Mouse (Mus musculus): ENCODE measurements around the gene Ndufs3. TPM values are rescaled to one million over a fixed set of nuclear protein-coding genes. Genes with fewer than 3 reads are reported as not detected.
A peak's percentile ranks its signal among the peaks of the same experiment; 100 is the strongest.

The Ndufs3 gene
- 194 and 204 TPM in 2 replicates for polyA plus RNA-seq (2015; fragmentation: Nextera tagmentation; extraction: Ambion mirVana)

DNA sequence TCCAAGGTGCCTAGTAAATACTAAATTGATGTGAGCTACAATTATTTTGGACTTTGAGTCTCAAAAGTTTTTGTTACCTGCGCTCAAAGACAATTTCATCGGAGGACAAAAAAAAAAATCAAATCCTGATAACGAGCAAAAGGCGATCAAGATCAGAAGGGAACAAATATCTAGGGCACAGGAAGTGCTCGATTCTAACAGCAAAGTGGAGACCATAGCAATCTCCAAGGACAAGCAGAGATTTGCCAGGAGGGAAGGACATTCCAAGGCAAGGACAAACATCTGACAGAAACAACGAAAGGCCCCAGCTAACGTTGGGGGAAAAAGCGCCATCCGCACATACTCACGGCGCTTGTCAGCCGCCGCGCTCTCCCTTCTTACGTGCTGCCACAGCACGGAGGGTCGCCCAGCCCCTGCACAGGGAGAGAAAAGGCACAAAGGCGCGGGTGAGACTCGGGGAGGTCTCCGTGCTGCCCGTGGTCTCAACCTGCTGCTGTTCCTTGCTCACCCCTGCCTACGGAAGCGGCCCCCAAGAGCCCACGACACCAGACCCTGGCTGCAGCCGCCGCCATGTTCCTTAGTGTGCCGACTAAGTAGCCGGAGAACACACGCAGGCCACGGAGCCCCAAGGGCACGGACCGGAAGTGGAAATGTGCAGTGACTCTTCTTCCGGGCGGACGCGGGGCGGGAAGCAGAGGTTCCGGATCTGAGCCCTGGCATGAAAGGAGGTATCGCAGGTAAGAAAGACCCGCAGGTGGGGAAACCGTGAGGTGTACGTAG lies at the start of gene Ndufs3, which contains the start of gene Kbtbd4:
Gene Ndufs3, minus strand, starts transcription at position 752 of the 780 bp plus-strand sequence.
Gene Kbtbd4, plus strand, starts transcription at position 665 of the 780 bp plus-strand sequence.
- ATAC-seq (ENCODE audit: insufficient number of reproducible peaks, low FRiP score, low TSS enrichment, low read depth), result peak; percentile 86
- Histone ChIP-seq H3K4me2 (replicated peaks) (peak within 1 kb of the TSS; percentile 60), H3K36me3 (peaks cover 39% of the 10 kb centered on the region), H3K27me3 (no peaks in the 10 kb centered on the region), H3K9me3 (replicated peaks) (no peaks in the 10 kb centered on the region), H3K4me1 (peaks cover 27% of the 10 kb centered on the region), H3K9ac (peak within 1 kb of the TSS; percentile 84), H3K27ac (replicated peaks) (peak within 1 kb of the TSS; percentile 95), H3K4me3 (replicated peaks) (peak within 1 kb of the TSS; percentile 96)
- WGBS, result under 1% methylated on average over 43 of the region's 43 CpGs

DNA sequence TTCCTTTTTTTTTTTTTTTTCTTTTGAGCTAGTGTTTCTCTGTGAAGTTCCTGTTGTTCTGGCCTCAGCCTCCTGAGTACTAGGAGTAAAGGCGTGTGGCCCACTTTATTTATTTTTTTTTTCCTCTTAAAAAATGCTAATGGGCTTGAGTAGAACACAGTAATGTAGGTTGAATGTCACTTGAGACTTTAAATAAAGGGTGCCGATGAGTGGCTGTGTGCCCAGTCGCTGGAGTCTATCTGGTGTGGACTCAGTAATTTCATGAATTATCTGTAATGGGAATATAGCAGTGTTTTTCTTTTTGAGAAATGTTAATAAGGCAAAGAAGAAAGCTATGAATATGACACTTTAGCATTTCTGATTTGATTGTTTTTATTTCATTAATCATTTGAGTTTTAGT lies 48.8 kb upstream of the Ndufs3 start:
- Histone ChIP-seq H3K4me2 (replicated peaks) (no peak overlapping the region), H3K9me3 (replicated peaks) (no peaks in the 10 kb centered on the region), H3K4me3 (replicated peaks) (no peak overlapping the region), H3K27ac (replicated peaks) (no peak overlapping the region), H3K4me1 (no peaks in the 10 kb centered on the region; the same call in 1 of the 2 replicates), H3K9ac (no peak overlapping the region), H3K27me3 (no peaks in the 10 kb centered on the region), H3K36me3 (no peaks in the 10 kb centered on the region; the same call in 1 of the 2 replicates)
- 79% methylated on average over 3 of the region's 3 CpGs for WGBS
- ATAC-seq (ENCODE audit: insufficient number of reproducible peaks, low FRiP score, low TSS enrichment, low read depth), result no peak

DNA sequence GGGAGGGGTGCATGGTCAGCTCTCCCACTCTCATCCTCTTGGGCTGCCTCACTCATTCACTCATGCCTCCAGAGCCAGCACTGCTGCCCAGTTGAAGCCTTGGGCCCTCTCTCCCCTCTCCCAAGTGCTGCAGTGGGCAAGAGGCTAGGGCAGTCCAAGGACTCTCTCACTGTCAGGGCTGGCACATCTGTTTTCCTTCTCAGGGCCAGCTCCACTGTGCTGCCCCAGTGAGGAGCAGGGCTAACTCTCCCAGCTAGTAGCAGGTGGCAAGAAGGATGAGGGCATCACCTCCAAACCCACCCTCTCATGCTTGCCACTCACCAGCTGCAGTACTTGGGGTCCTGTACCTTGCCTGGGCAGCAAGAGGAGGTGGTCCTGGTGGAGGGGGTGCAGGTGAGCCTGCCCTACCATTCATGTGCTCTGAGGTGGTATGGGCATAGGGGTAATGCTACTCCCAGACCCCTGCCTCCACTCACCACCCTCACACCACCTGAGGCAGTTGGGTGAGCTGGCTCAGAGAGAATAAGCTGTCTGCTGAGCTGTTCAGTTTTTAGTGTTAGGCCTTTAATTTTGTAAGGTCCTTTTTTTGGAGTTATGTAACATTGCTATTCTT lies 46.1 kb upstream of the Ndufs3 start:
- H3K4me3 ChIP-seq (replicated peaks), result no peak overlapping the region
- no peaks in the 10 kb centered on the region; the same call in 1 of the 2 replicates for H3K4me1 ChIP-seq
- ATAC-seq (ENCODE audit: insufficient number of reproducible peaks, low FRiP score, low TSS enrichment, low read depth), result no peak
- H3K36me3 ChIP-seq, result no peaks in the 10 kb centered on the region
- no peaks in the 10 kb centered on the region for H3K27me3 ChIP-seq
- no peak overlapping the region for H3K27ac ChIP-seq (replicated peaks)
- H3K4me2 ChIP-seq (replicated peaks), result no peak overlapping the region
- H3K9me3 ChIP-seq (replicated peaks), result no peaks in the 10 kb centered on the region
- no peak overlapping the region for H3K9ac ChIP-seq

DNA sequence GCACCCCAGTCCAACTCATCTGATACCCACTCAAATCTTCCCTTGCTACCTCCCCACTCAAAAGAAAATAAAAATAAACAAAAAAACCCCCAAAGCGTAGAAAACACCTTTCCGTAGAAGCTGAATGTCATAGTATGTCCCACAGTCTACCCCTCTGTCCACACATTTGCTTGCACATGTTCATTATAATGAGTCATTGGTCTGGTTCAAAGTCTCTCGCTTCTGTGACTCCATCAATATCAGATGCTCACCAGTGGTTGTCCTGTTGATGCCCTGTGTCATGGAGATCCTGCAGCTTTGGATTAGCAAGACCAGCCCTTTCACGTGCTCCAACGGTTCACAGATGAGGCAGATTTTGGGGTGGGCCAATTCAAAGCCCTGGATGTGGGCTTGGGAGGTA lies 45.5 kb upstream of the Ndufs3 start:
- WGBS, result 85% methylated on average over 5 of the region's 5 CpGs
- no peak overlapping the region for H3K4me3 ChIP-seq (replicated peaks)
- H3K9ac ChIP-seq, result no peak overlapping the region
- H3K4me1 ChIP-seq, result no peaks in the 10 kb centered on the region; the same call in 1 of the 2 replicates
- H3K27ac ChIP-seq (replicated peaks), result no peak overlapping the region
- H3K27me3 ChIP-seq, result no peaks in the 10 kb centered on the region
- H3K4me2 ChIP-seq (replicated peaks), result no peak overlapping the region
- ATAC-seq (ENCODE audit: insufficient number of reproducible peaks, low FRiP score, low TSS enrichment, low read depth), result no peak
- H3K9me3 ChIP-seq (replicated peaks), result no peaks in the 10 kb centered on the region
- H3K36me3 ChIP-seq, result no peaks in the 10 kb centered on the region

DNA sequence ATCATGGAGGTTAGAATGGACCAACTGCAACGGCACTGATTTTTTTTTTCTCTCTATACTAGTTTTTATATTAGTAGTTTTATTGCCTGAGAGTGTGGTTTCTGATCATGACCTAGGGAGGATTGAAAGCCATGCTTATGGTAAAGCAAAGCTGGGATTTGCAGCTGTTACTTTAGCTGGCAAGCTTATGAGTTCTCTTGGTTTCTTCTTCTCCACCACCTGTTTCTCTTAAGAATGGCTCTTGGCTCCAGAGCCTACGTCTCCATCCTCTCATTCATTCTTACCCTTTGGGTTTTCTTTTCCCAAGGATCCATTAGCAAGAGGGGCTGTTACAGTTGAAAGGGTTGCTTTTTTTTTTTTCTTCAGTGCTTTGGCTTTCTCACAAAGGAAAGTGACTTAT lies 37.1 kb upstream of the Ndufs3 start:
- no peak for ATAC-seq (ENCODE audit: insufficient number of reproducible peaks, low FRiP score, low TSS enrichment, low read depth)
- H3K4me2 ChIP-seq (replicated peaks), result peak overlapping the region; percentile 54
- H3K9me3 ChIP-seq (replicated peaks), result no peaks in the 10 kb centered on the region
- H3K4me1 ChIP-seq, result peaks cover 28% of the 10 kb centered on the region
- no peak overlapping the region for H3K9ac ChIP-seq
- no peaks in the 10 kb centered on the region for H3K27me3 ChIP-seq
- peak overlapping the region; percentile 96; the same call in 1 of the 2 replicates for H3K27ac ChIP-seq (replicated peaks)
- no peaks in the 10 kb centered on the region for H3K36me3 ChIP-seq
- H3K4me3 ChIP-seq (replicated peaks), result peak overlapping the region; percentile 98
- WGBS, result 52% methylated on average over 2 of the region's 2 CpGs

DNA sequence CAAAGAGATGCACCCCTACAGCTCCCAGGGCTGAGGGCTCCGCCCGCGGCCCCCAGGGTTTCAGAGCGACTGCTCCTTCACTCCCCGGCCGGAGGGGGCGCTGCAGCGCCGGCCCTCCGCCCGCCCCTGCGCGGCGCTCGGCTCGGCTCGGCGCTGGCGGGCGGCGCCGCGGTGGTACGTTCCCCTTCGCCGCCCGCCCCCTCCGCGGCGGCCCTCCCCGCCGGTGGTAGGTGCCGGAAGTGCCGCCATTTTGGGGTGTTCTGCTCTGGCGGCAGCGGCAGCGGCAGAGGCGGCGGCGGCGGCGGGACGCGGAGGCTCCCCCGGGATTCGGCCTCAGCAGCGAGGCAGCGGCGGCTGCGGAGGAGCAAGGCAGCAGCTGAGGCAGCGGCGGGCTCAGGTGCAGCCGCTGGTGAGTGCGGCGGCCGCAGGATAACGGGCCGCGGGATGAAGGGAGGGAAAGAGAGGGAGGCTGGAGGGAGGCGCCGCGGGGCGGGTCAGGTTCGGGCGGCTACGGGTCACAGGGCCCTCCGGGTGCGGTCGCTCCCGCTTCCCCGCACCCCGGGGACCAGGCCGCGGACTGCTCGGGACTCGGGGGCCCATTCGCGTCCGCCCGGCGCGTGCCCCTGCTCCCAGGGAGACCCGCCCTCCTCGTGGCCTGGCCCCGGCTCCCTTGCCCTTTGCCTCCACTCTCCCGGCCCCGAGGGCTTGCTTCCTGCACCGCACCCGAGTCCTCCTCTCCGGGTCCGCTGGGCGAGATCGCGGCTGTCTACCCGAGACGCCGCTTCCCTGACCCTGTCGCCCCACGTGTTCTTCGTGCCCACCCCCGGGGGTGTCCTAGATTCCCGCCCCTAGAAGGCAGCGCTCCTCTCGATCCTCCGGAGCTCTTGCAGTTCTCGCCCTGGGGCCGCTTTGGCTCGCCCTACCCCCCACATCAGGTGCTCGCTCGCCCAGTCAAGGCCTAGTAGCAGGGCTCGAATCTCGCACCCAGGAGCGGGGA lies 35.9 kb upstream of the Ndufs3 start, which contains the start of gene Celf1:
Gene Celf1, plus strand, starts transcription at position 150 of the 997 bp plus-strand sequence.
- Histone ChIP-seq H3K4me2 (replicated peaks) (peak within 1 kb of the TSS; percentile 54), H3K4me3 (replicated peaks) (peak within 1 kb of the TSS; percentile 98), H3K27ac (replicated peaks) (peak within 1 kb of the TSS; percentile 96), H3K9ac (peak within 1 kb of the TSS; percentile 94), H3K9me3 (replicated peaks) (no peaks in the 10 kb centered on the region), H3K36me3 (no peaks in the 10 kb centered on the region), H3K27me3 (no peaks in the 10 kb centered on the region), H3K4me1 (peaks cover 28% of the 10 kb centered on the region)
- peak; percentile 93 for ATAC-seq (ENCODE audit: insufficient number of reproducible peaks, low FRiP score, low TSS enrichment, low read depth)
- WGBS, result under 1% methylated on average over 110 of the region's 113 CpGs

DNA sequence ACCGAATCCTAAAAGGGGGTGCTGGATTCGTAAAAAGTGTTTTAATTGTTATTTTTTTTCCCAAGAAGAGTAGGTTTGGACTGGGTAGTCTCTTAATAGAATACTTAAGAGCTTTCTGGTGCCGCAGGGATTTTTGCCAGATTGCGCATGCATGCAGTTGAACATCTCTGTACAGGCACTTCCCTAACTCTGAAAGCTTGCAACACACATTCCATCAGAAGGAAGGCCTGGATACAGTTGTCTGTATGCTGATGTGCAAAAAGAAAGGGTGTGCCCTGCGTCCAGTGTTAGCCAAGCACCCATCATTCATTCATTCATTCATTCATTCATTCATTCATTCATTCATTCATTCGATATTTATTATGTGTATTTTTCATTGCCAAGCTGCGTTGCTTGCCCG lies 35.1 kb upstream of the Ndufs3 start:
- Histone ChIP-seq H3K36me3 (no peaks in the 10 kb centered on the region), H3K4me3 (replicated peaks) (peak overlapping the region; percentile 98), H3K27me3 (no peaks in the 10 kb centered on the region), H3K9me3 (replicated peaks) (no peaks in the 10 kb centered on the region), H3K27ac (replicated peaks) (peak overlapping the region; percentile 96), H3K9ac (peak overlapping the region; percentile 94), H3K4me1 (peaks cover 28% of the 10 kb centered on the region), H3K4me2 (replicated peaks) (peak overlapping the region; percentile 54)
- no peak for ATAC-seq (ENCODE audit: insufficient number of reproducible peaks, low FRiP score, low TSS enrichment, low read depth)
- 34% methylated on average over 8 of the region's 8 CpGs for WGBS

DNA sequence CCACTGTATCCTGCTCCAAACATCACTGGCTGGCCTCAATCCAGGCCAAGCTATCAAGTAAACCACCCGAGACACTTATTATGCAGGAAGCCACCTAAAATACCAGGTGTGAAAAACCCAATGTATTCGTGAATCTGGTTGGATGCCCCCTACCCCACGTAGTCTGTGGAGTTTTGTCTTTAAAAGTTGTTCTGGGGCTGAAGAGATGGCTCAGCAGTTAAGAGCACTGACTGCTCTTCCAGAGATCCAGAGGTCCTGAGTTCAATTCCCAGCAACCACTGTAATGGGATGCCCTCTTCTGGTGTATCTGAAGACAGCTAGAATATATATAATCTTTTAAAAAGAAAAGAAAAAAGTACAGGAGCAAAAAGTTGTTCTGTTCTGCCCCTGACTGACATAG lies 33.7 kb upstream of the Ndufs3 start:
- H3K27me3 ChIP-seq, result no peaks in the 10 kb centered on the region
- WGBS, result 71% methylated on average over 3 of the region's 3 CpGs

DNA sequence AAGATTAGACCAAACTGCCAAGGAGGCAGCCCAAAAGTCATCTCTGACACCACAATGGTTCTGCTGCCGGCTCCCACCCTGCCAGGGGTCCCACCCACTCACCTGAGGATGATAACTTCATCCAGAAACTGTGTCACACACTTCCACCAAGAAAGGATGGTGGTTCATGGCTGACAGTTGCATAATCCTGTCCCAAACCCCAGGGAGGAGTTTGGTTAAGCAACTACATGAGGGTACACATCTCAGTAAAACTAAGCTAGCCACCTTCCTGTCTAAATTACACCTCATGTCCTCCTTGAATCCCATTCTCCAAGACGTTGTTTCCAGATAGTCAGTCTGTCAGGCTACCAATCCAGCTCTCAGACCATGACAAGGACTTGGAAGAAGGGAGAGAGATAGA lies 27.6 kb upstream of the Ndufs3 start:
- H3K9me3 ChIP-seq (replicated peaks), result no peaks in the 10 kb centered on the region
- H3K4me3 ChIP-seq (replicated peaks), result no peak overlapping the region
- H3K27ac ChIP-seq (replicated peaks), result no peak overlapping the region
- H3K4me2 ChIP-seq (replicated peaks), result no peak overlapping the region
- 64% methylated on average over 2 of the region's 2 CpGs for WGBS
- no peak overlapping the region for H3K9ac ChIP-seq
- no peak for ATAC-seq (ENCODE audit: insufficient number of reproducible peaks, low FRiP score, low TSS enrichment, low read depth)
- no peaks in the 10 kb centered on the region for H3K4me1 ChIP-seq
- no peaks in the 10 kb centered on the region for H3K27me3 ChIP-seq
- no peaks in the 10 kb centered on the region for H3K36me3 ChIP-seq

More for the DNA sequence above, 33.7 kb upstream of the Ndufs3 start:
- peaks cover 28% of the 10 kb centered on the region for H3K4me1 ChIP-seq
- H3K27ac ChIP-seq (replicated peaks), result no peak overlapping the region
- no peaks in the 10 kb centered on the region for H3K36me3 ChIP-seq
- no peaks in the 10 kb centered on the region for H3K9me3 ChIP-seq (replicated peaks)
- H3K4me2 ChIP-seq (replicated peaks), result no peak overlapping the region
- H3K9ac ChIP-seq, result no peak overlapping the region
- no peak overlapping the region for H3K4me3 ChIP-seq (replicated peaks)
- no peak for ATAC-seq (ENCODE audit: insufficient number of reproducible peaks, low FRiP score, low TSS enrichment, low read depth)

DNA sequence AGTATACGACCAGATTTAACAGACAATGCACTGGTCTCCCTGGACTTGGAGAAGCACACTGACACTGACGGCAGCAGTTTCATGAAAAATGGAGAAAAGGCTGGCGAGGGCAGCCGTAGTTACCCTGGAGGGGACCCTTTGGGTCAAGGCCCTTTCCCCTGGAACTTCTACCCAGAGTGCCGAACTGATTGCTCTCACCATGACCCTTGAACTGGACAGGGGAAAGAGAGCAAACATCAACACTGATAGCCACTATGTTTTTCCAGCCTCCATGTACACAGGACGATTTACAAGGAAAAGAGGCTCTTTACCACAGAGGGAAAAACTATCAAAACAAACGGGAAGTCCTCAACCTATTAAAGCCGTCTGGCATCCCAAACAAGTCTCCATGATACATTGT lies 27.2 kb upstream of the Ndufs3 start:
- 75% methylated on average over 8 of the region's 8 CpGs for WGBS

More for the DNA sequence above, 27.2 kb upstream of the Ndufs3 start:
- Histone ChIP-seq H3K9me3 (replicated peaks) (no peaks in the 10 kb centered on the region), H3K27me3 (no peaks in the 10 kb centered on the region), H3K4me2 (replicated peaks) (no peak overlapping the region), H3K9ac (no peak overlapping the region), H3K4me3 (replicated peaks) (no peak overlapping the region), H3K4me1 (no peaks in the 10 kb centered on the region), H3K27ac (replicated peaks) (no peak overlapping the region), H3K36me3 (no peaks in the 10 kb centered on the region)
- ATAC-seq (ENCODE audit: insufficient number of reproducible peaks, low FRiP score, low TSS enrichment, low read depth), result no peak

Data from embryonic facial prominence, embryonic 15.5 days (tissue).